Mouse (Mus musculus) embryonic facial prominence, embryonic 10.5 days (tissue): Measurements from ENCODE around the gene Copb1. TPM values are rescaled to one million over a fixed set of nuclear protein-coding genes. Genes with fewer than 3 reads are reported as not detected.

ENCODE experiments used
- DNase-seq: peaks from one replicate; pipeline ENCODE4 v3.0.0-alpha.2; 2017; ENCODE audit warnings: low spot score
- H3K27ac ChIP-seq: fragments of 300-500 bp; sonication (generic); replicated peaks from 2 replicates; pipeline ENCODE4 v1.5.1; 2016; ENCODE audit warnings: mild to moderate bottlenecking
- H3K27me3 ChIP-seq: fragments of 300-500 bp; sonication (generic); replicated peaks from 2 replicates; pipeline ENCODE4 v1.6.1; 2016; ENCODE audit warnings: low read depth, mild to moderate bottlenecking; ENCODE audit not compliant: poor library complexity, severe bottlenecking
- H3K36me3 ChIP-seq: fragments of 300-500 bp; sonication (generic); replicated peaks from 2 replicates; pipeline ENCODE4 v1.6.1; 2016; ENCODE audit warnings: mild to moderate bottlenecking, moderate library complexity
- H3K4me1 ChIP-seq: fragments of 300-500 bp; sonication (generic); 2 replicates; pipeline ENCODE4 v1.6.1; 2016
- H3K4me3 ChIP-seq: fragments of 300-500 bp; sonication (generic); 2 replicates; pipeline ENCODE4 v1.5.1; 2016; ENCODE audit warnings: mild to moderate bottlenecking, moderate library complexity
- H3K9me3 ChIP-seq: fragments of 300-500 bp; sonication (generic); 2 replicates; pipeline ENCODE4 v1.6.1; 2016; ENCODE audit warnings: mild to moderate bottlenecking
- WGBS: fragments of 180-500 bp; shearing (Covaris S2); methylation state at CpG from one replicate; pipeline ENCODE4 v1.1.7; 2016; 5-methylcytosine and 5-hydroxymethylcytosine counted together
- polyA plus RNA-seq: library from polyadenylated mRNA; unstranded; fragments of >200 nt; fragmentation: Nextera tagmentation; extraction: Ambion mirVana; gene quantifications from 2 replicates; pipeline ENCODE4 v1.2.1, GENCODE M21; 2016

Copb1 gene
- polyA plus RNA-seq, 1 experiment from 2014 or later: 97.0 TPM

DNA sequence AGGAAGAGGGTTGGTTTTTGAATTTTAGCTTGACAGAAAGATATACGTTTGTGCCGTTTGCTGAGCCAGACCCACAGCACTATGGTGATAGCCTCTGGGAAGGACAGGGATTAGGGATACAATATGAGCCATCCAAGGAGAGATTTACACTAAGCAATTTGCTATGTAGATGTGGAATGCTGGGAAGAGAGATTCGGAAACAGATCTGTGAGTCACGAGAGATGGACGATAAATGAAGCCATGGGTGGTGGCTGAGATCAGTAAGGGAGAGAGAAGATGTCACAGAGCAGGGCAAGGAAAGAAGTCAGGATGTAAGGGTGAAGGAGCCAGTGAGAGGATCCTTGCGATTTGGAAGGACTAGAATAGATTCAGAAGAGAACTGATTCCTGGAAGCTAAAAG lies 71.1 kb downstream of the Copb1 start:
- Histone ChIP-seq H3K27ac (no peak overlapping the region), H3K9me3 (no peaks in the 10 kb centered on the region), H3K4me3 (no peak overlapping the region), H3K4me1 (peaks cover 8% of the 10 kb centered on the region; the same call in 1 of the 2 replicates), H3K27me3 (no peaks in the 10 kb centered on the region), H3K36me3 (no peaks in the 10 kb centered on the region)
- 73% methylated on average over 6 of the region's 6 CpGs for WGBS
- no peak for DNase-seq

- Histone ChIP-seq H3K36me3 (no peaks in the 10 kb centered on the region), H3K4me3 (no peak overlapping the region), H3K27ac (no peak overlapping the region), H3K9me3 (no peaks in the 10 kb centered on the region), H3K4me1 (peaks cover 8% of the 10 kb centered on the region; the same call in 1 of the 2 replicates), H3K27me3 (no peaks in the 10 kb centered on the region)
- WGBS: 88% methylated on average over 3 of the region's 3 CpGs
- no peak for DNase-seq
Measured at GRCm38 (mm10) chr7:114182708-114183107, 71.8 kb downstream of the Copb1 start.

DNA sequence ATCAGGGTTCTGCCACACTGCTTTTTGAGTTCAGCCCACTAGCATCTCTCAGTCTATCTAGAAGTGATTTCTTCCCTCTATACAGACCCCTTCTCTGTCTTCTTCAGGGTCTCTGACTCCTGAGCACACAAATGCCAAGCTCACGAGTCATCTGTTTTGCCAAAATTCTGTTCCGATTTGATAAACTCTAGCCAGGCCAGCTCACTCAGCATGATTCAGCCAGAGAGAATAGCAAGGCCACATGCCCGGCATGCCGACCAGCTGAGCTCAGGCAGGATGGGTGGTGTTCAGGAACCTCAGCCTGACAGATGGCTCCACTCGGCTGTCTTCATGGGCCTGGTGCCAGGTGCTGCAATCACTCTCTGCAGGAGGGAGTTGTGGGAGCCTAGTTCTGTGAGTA lies 73.1 kb downstream of the Copb1 start:
- peak; percentile 14 for DNase-seq
- WGBS: 60% methylated on average over 5 of the region's 5 CpGs

GRCm38 (mm10) chr7:114176588-114176987 lies 77.9 kb downstream of the Copb1 start:
- 85% methylated on average over 2 of the region's 2 CpGs for WGBS

More for the DNA sequence above, 73.1 kb downstream of the Copb1 start:
- Histone ChIP-seq H3K36me3 (no peaks in the 10 kb centered on the region), H3K27me3 (no peaks in the 10 kb centered on the region), H3K4me1 (peaks cover 8% of the 10 kb centered on the region; the same call in 1 of the 2 replicates), H3K9me3 (no peaks in the 10 kb centered on the region), H3K27ac (no peak overlapping the region), H3K4me3 (no peak overlapping the region)

GRCm38 (mm10) chr7:114171354-114172097 lies 83.0 kb downstream of the Copb1 start:
- 57% methylated on average over 8 of the region's 8 CpGs for WGBS
- no peaks in the 10 kb centered on the region for H3K36me3 ChIP-seq
- H3K27ac ChIP-seq: peak overlapping the region; percentile 54; the same call in 1 of the 2 replicates
- peaks cover 9% of the 10 kb centered on the region for H3K4me1 ChIP-seq
- no peaks in the 10 kb centered on the region for H3K9me3 ChIP-seq
- H3K27me3 ChIP-seq: no peaks in the 10 kb centered on the region
- H3K4me3 ChIP-seq: no peak overlapping the region
- DNase-seq: no peak

More at GRCm38 (mm10) chr7:114176588-114176987, 77.9 kb downstream of the Copb1 start:
- DNase-seq: no peak
- Histone ChIP-seq H3K36me3 (no peaks in the 10 kb centered on the region), H3K9me3 (no peaks in the 10 kb centered on the region), H3K27ac (no peak overlapping the region), H3K4me3 (no peak overlapping the region), H3K4me1 (peaks cover 3% of the 10 kb centered on the region), H3K27me3 (no peaks in the 10 kb centered on the region)

- H3K4me3 ChIP-seq: no peak overlapping the region
- H3K36me3 ChIP-seq: no peaks in the 10 kb centered on the region
- no peak overlapping the region for H3K27ac ChIP-seq
- H3K4me1 ChIP-seq: peaks cover 9% of the 10 kb centered on the region
- 92% methylated on average over 4 of the region's 4 CpGs for WGBS
- DNase-seq: no peak
- H3K9me3 ChIP-seq: no peaks in the 10 kb centered on the region
- H3K27me3 ChIP-seq: no peaks in the 10 kb centered on the region
Measured at GRCm38 (mm10) chr7:114169996-114170395, 84.5 kb downstream of the Copb1 start.

GRCm38 (mm10) chr7:114169381-114169780 lies 85.1 kb downstream of the Copb1 start:
- Histone ChIP-seq H3K4me1 (peaks cover 9% of the 10 kb centered on the region), H3K4me3 (no peak overlapping the region), H3K9me3 (no peaks in the 10 kb centered on the region), H3K27ac (no peak overlapping the region), H3K36me3 (no peaks in the 10 kb centered on the region), H3K27me3 (no peaks in the 10 kb centered on the region)
- 71% methylated on average over 2 of the region's 2 CpGs for WGBS
- no peak for DNase-seq

Other genes starting within 250 kb of the Copb1 start
- gene Rras2, start 136.9 kb downstream of the Copb1 start, polyA plus RNA-seq: 26.1 and 26.9 TPM in 2 replicates
- gene Psma1, start 21.4 kb upstream of the Copb1 start, polyA plus RNA-seq: 496 TPM in 2 replicates
- 8.1 and 10.7 TPM in 2 replicates for gene Pde3b, start 160.6 kb upstream of the Copb1 start, polyA plus RNA-seq